Mouse (Mus musculus): ENCODE results near the gene Serpina3m. TPM values are rescaled to one million over a fixed set of nuclear protein-coding genes. Genes with fewer than 3 reads are reported as not detected.

Gene Serpina3m
- polyA plus RNA-seq, 1 experiment from 2014 or later, result not detected

- Histone ChIP-seq H3K4me1 (replicated peaks) (no peaks in the 10 kb centered on the region), H3K27ac (replicated peaks) (no peak overlapping the region), H3K4me3 (replicated peaks) (no peak overlapping the region), H3K9ac (no peak overlapping the region), H3K27me3 (no peaks in the 10 kb centered on the region), H3K36me3 (replicated peaks) (no peaks in the 10 kb centered on the region), H3K4me2 (no peak overlapping the region), H3K9me3 (replicated peaks) (no peaks in the 10 kb centered on the region)
- no peak for ATAC-seq (ENCODE audit: insufficient read depth)
- 9% methylated on average over 7 of the region's 7 CpGs for WGBS (ENCODE audit: insufficient replicate concordance)
Observed at GRCm38 (mm10) chr12:104426915-104427314, 88.6 kb downstream of the Serpina3m start.

GRCm38 (mm10) chr12:104431359-104431758 lies 93.1 kb downstream of the Serpina3m start:
- Histone ChIP-seq H3K9me3 (replicated peaks) (no peaks in the 10 kb centered on the region), H3K4me3 (replicated peaks) (no peak overlapping the region), H3K4me1 (replicated peaks) (no peaks in the 10 kb centered on the region), H3K9ac (no peak overlapping the region), H3K27me3 (no peaks in the 10 kb centered on the region), H3K4me2 (no peak overlapping the region), H3K36me3 (replicated peaks) (no peaks in the 10 kb centered on the region), H3K27ac (replicated peaks) (no peak overlapping the region)
- no peak for ATAC-seq (ENCODE audit: insufficient read depth)
- 64% methylated on average over 10 of the region's 10 CpGs for WGBS (ENCODE audit: insufficient replicate concordance)

- Histone ChIP-seq H3K4me2 (no peak overlapping the region), H3K36me3 (replicated peaks) (no peaks in the 10 kb centered on the region), H3K4me3 (replicated peaks) (no peak overlapping the region), H3K9me3 (replicated peaks) (no peaks in the 10 kb centered on the region), H3K4me1 (replicated peaks) (no peaks in the 10 kb centered on the region), H3K27ac (replicated peaks) (no peak overlapping the region), H3K9ac (no peak overlapping the region), H3K27me3 (no peaks in the 10 kb centered on the region)
- ATAC-seq (ENCODE audit: insufficient read depth), result no peak
- 45% methylated on average over 7 of the region's 7 CpGs for WGBS (ENCODE audit: insufficient replicate concordance)
Observed at GRCm38 (mm10) chr12:104433214-104433613, 94.9 kb downstream of the Serpina3m start.

- 69% methylated on average over 20 of the region's 20 CpGs for WGBS (ENCODE audit: insufficient replicate concordance)
- no peak for ATAC-seq (ENCODE audit: insufficient read depth)
- peaks cover 2% of the 10 kb centered on the region for H3K27me3 ChIP-seq
- H3K4me3 ChIP-seq (replicated peaks), result no peak overlapping the region
- no peaks in the 10 kb centered on the region for H3K4me1 ChIP-seq (replicated peaks)
- H3K9ac ChIP-seq, result no peak overlapping the region
- H3K27ac ChIP-seq (replicated peaks), result no peak overlapping the region
- no peak overlapping the region for H3K4me2 ChIP-seq
- H3K36me3 ChIP-seq (replicated peaks), result no peaks in the 10 kb centered on the region
- no peaks in the 10 kb centered on the region for H3K9me3 ChIP-seq (replicated peaks)
Observed at GRCm38 (mm10) chr12:104433951-104434735, 95.9 kb downstream of the Serpina3m start.

- Histone ChIP-seq H3K4me2 (no peak overlapping the region), H3K36me3 (replicated peaks) (no peaks in the 10 kb centered on the region), H3K4me1 (replicated peaks) (no peaks in the 10 kb centered on the region), H3K9ac (no peak overlapping the region), H3K9me3 (replicated peaks) (no peaks in the 10 kb centered on the region), H3K4me3 (replicated peaks) (no peak overlapping the region), H3K27me3 (peaks cover 4% of the 10 kb centered on the region), H3K27ac (replicated peaks) (no peak overlapping the region)
- 12% methylated on average over 22 of the region's 22 CpGs for WGBS (ENCODE audit: insufficient replicate concordance)
- no peak for ATAC-seq (ENCODE audit: insufficient read depth)
Observed at GRCm38 (mm10) chr12:104440087-104440760, 101.9 kb downstream of the Serpina3m start.

- peaks cover 4% of the 10 kb centered on the region; the same call in 1 of the 2 replicates for H3K27me3 ChIP-seq
- H3K36me3 ChIP-seq (replicated peaks), result no peaks in the 10 kb centered on the region
- no peaks in the 10 kb centered on the region for H3K9me3 ChIP-seq (replicated peaks)
- no peak overlapping the region for H3K9ac ChIP-seq
- ATAC-seq (ENCODE audit: insufficient read depth), result no peak
- WGBS (ENCODE audit: insufficient replicate concordance), result 66% methylated on average over 11 of the region's 11 CpGs
- no peak overlapping the region for H3K4me2 ChIP-seq
- no peak overlapping the region for H3K4me3 ChIP-seq (replicated peaks)
- no peak overlapping the region for H3K27ac ChIP-seq (replicated peaks)
- H3K4me1 ChIP-seq (replicated peaks), result no peaks in the 10 kb centered on the region
Observed at GRCm38 (mm10) chr12:104443716-104444115, 105.4 kb downstream of the Serpina3m start.

Other genes starting within 250 kb of the Serpina3m start
- 0.08 and 0.23 TPM in 2 replicates for gene Serpina5, start 237.4 kb upstream of the Serpina3m start, polyA plus RNA-seq (2015; fragmentation: Nextera tagmentation; extraction: Ambion mirVana)
- gene Serpina3a, start 225.8 kb upstream of the Serpina3m start, polyA plus RNA-seq (2015; fragmentation: Nextera tagmentation; extraction: Ambion mirVana), result 0.09 TPM in 1 of 2 replicates, not detected in the other
- 0.13 and 0.24 TPM in 2 replicates for gene Serpina3b, start 210.5 kb upstream of the Serpina3m start, polyA plus RNA-seq (2015; fragmentation: Nextera tagmentation; extraction: Ambion mirVana)
- gene Serpina3c, start 184.6 kb upstream of the Serpina3m start, polyA plus RNA-seq (2015; fragmentation: Nextera tagmentation; extraction: Ambion mirVana), result not detected in 2 replicates
- gene Serpina3f, start 123.9 kb upstream of the Serpina3m start, polyA plus RNA-seq (2015; fragmentation: Nextera tagmentation; extraction: Ambion mirVana), result 0.29 and 0.31 TPM in 2 replicates
- 2.2 and 2.3 TPM in 2 replicates for gene Serpina3g, start 102.2 kb upstream of the Serpina3m start, polyA plus RNA-seq (2015; fragmentation: Nextera tagmentation; extraction: Ambion mirVana)
- 0.14 and 0.17 TPM in 2 replicates for gene Serpina3i, start 75.4 kb upstream of the Serpina3m start, polyA plus RNA-seq (2015; fragmentation: Nextera tagmentation; extraction: Ambion mirVana)
- gene Serpina3j, start 23.9 kb upstream of the Serpina3m start, polyA plus RNA-seq (2015; fragmentation: Nextera tagmentation; extraction: Ambion mirVana), result not detected in 2 replicates
- gene Serpina3k, start within 50 bp of the Serpina3m start, polyA plus RNA-seq (2015; fragmentation: Nextera tagmentation; extraction: Ambion mirVana), result not detected in 2 replicates
- gene Serpina3n, start 68.2 kb downstream of the Serpina3m start, polyA plus RNA-seq (2015; fragmentation: Nextera tagmentation; extraction: Ambion mirVana), result 1.0 and 2.6 TPM in 2 replicates
- not detected in 2 replicates for gene Gsc, start 134.8 kb downstream of the Serpina3m start, polyA plus RNA-seq (2015; fragmentation: Nextera tagmentation; extraction: Ambion mirVana)

All from liver, embryonic 15.5 days (tissue).